In genomic region chr7:55841977-55842503, GRCm38 (mm10) we compare ENCODE assay signal across 1 mouse cellular context.
TF ChIP-seq lines count a peak whose summit lies in the region.

No protein-coding gene starts in this region.

TF ChIP-seq in MEL, 35 proteins besides CTCF, POLR2A, EP300 and RAD21 (continued from another document):
- TF ChIP-seq UBTF (IDR thresholded peaks at IDR 0.05; ENCODE audit: borderline replicate concordance, insufficient read depth, low read depth, low read length) (0 out of 2 replicates have a peak, but pooled peaks have one; percentile 31), CHD2 (IDR thresholded peaks at IDR 0.05; ENCODE audit: low read length) (no peak), POLR2AphosphoS5 (IDR thresholded peaks at IDR 0.05; ENCODE audit: borderline replicate concordance, low read depth, low read length) (no peak), ETS1 (IDR thresholded peaks at IDR 0.05; ENCODE audit: low read depth, low read length) (no peak), RCOR1 (IDR thresholded peaks at IDR 0.05; ENCODE audit: low read depth, low read length) (peak; percentile 51; the same call in 1 of the 2 replicates), CHD1 (IDR thresholded peaks at IDR 0.05; ENCODE audit: low read depth, low read length) (no peak), NRF1 (IDR thresholded peaks at IDR 0.05; ENCODE audit: insufficient read depth, low read depth, low read length, poor library complexity, severe bottlenecking) (no peak), MAZ (IDR thresholded peaks at IDR 0.05; ENCODE audit: low read depth, low read length) (peak; percentile 66; the same call in 1 of the 2 replicates), POLR2AphosphoS2 (IDR thresholded peaks at IDR 0.05; ENCODE audit: low read length) (peak; percentile 43; the same call in 1 of the 2 replicates), ZC3H11A (IDR thresholded peaks at IDR 0.05; ENCODE audit: low read depth, low read length) (no peak)
